Mouse (Mus musculus) embryonic facial prominence, embryonic 12.5 days (tissue): Measurements from ENCODE around the gene Sun5. TPM values are rescaled to one million over a fixed set of nuclear protein-coding genes. Genes with fewer than 3 reads are reported as not detected.
"Not testable (repeated sequence)": the region's sequence is repeated elsewhere in the genome, so short reads cannot be mapped to it uniquely, and the experiment has no call there.

Source experiments
- ATAC-seq: fragments of 200-750 bp; cut with Nextera tagmentation; 2 replicates; pipeline ENCODE4 v1.8.0; 2017; ENCODE audit not compliant: insufficient number of reproducible peaks, insufficient read depth, low FRiP score, low TSS enrichment
- H3K27ac ChIP-seq: fragments of 300-500 bp; sonication (generic); 2 replicates; pipeline ENCODE4 v1.5.1; 2016; ENCODE audit warnings: mild to moderate bottlenecking
- H3K27me3 ChIP-seq: fragments of 300-500 bp; sonication (generic); 2 replicates; pipeline ENCODE4 v1.6.1; 2016; ENCODE audit warnings: mild to moderate bottlenecking, moderate library complexity
- H3K36me3 ChIP-seq: fragments of 300-500 bp; sonication (generic); 2 replicates; pipeline ENCODE4 v1.6.1; 2016; ENCODE audit warnings: mild to moderate bottlenecking
- H3K4me1 ChIP-seq: fragments of 300-500 bp; sonication (generic); 2 replicates; pipeline ENCODE4 v1.6.1; 2016
- H3K4me2 ChIP-seq: fragments of 300-500 bp; sonication (generic); replicated peaks from 2 replicates; pipeline ENCODE4 v1.6.1; 2016; ENCODE audit warnings: mild to moderate bottlenecking, moderate library complexity
- H3K4me3 ChIP-seq: fragments of 300-500 bp; sonication (generic); 2 replicates; pipeline ENCODE4 v1.5.1; 2016; ENCODE audit warnings: mild to moderate bottlenecking
- H3K9ac ChIP-seq: fragments of 300-500 bp; sonication (generic); 2 replicates; pipeline ENCODE4 v1.6.1; 2016; ENCODE audit warnings: mild to moderate bottlenecking, moderate library complexity
- H3K9me3 ChIP-seq: fragments of 300-500 bp; sonication (generic); 2 replicates; pipeline ENCODE4 v1.6.1; 2016; ENCODE audit warnings: mild to moderate bottlenecking, moderate library complexity
- WGBS: fragments of 180-500 bp; shearing (Covaris S2); methylation state at CpG from one replicate; pipeline ENCODE4 v1.1.7; 2016; 5-methylcytosine and 5-hydroxymethylcytosine counted together
- polyA plus RNA-seq: library from polyadenylated mRNA; unstranded; fragments of >200 nt; fragmentation: Nextera tagmentation; extraction: Ambion mirVana; gene quantifications from 2 replicates; pipeline ENCODE4 v1.2.1, GENCODE M21; 2016

Gene Sun5
- polyA plus RNA-seq, 1 experiment from 2014 or later = not detected

DNA sequence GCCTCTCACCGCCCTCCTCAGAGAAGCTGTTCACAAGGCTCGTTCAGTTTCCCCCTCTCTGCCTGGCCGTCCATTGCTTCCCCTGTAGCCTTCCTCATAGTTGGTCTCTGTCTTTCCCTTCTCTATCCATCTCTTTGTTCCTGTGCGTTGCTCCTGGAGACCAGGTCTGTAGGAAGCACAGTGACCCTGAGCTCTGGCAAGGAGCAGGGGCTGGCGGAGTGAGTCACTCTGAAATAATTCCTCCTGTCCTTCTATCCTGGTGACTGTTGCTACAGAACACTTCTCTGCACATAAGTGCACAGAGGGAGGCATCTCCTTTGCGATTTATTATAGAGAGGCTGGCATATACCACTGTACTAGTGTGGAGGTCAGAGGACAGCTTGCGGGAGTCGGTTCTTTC lies 62.7 kb downstream of the Sun5 start:
- Histone ChIP-seq H3K36me3 (no peaks in the 10 kb centered on the region), H3K9ac (no peak overlapping the region), H3K27ac (no peak overlapping the region), H3K4me1 (no peaks in the 10 kb centered on the region), H3K9me3 (no peaks in the 10 kb centered on the region), H3K4me3 (no peak overlapping the region), H3K4me2 (no peak overlapping the region), H3K27me3 (no peaks in the 10 kb centered on the region)
- no peak for ATAC-seq
- 73% methylated on average over 8 of the region's 8 CpGs for WGBS

DNA sequence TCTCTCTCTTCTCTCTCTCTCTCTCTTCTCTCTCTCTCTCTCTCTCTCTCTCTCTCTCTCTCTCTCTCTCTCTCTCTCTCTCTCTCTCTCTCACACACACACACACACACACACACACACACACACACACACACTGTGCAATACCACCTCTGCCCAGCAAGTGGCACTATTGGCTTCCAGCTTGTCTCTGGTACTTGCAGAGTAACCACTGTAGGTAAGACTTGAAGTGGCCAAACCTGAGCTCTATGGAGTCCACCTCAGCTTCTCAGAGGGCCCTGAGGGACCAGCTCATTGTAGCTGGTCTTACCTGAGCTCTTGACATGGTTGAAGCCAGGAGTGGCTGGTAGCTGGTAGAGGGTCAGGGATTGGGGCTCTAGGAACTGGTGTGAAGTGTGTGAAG lies 63.4 kb downstream of the Sun5 start:
- not testable (repeated sequence) for H3K27ac ChIP-seq, H3K9ac ChIP-seq, H3K36me3 ChIP-seq, H3K4me2 ChIP-seq, H3K27me3 ChIP-seq, H3K9me3 ChIP-seq, ATAC-seq, H3K4me3 ChIP-seq, H3K4me1 ChIP-seq

Other genes with a start within 250 kb of the Sun5 start
- gene Commd7, start 238.3 kb downstream of the Sun5 start, polyA plus RNA-seq = 71.3 and 73.0 TPM in 2 replicates
- 15.0 and 15.1 TPM in 2 replicates for gene Dnmt3b, start 221.6 kb downstream of the Sun5 start, polyA plus RNA-seq
- not detected in 2 replicates for gene Dnmt3c, start 174.4 kb downstream of the Sun5 start, polyA plus RNA-seq
- gene Mapre1, start 129.8 kb downstream of the Sun5 start, polyA plus RNA-seq = 246 and 284 TPM in 2 replicates
- gene Efcab8, start 91.2 kb downstream of the Sun5 start, polyA plus RNA-seq = 0.04 and 0.09 TPM in 2 replicates
- gene Bpifb2, start 4.0 kb upstream of the Sun5 start, polyA plus RNA-seq = not detected in 2 replicates
- gene Bpifb6, start 29.3 kb upstream of the Sun5 start, polyA plus RNA-seq = not detected in 2 replicates
- gene Bpifb3, start 47.1 kb upstream of the Sun5 start, polyA plus RNA-seq = not detected in 2 replicates
- gene Bpifb4, start 67.1 kb upstream of the Sun5 start, polyA plus RNA-seq = not detected in 2 replicates
- not detected in 2 replicates for gene Bpifa6, start 103.9 kb upstream of the Sun5 start, polyA plus RNA-seq
- not detected in 2 replicates for gene Bpifa2, start 137.2 kb upstream of the Sun5 start, polyA plus RNA-seq